ENCODE assay signal across 14 mouse cellular contexts in the genomic region with DNA sequence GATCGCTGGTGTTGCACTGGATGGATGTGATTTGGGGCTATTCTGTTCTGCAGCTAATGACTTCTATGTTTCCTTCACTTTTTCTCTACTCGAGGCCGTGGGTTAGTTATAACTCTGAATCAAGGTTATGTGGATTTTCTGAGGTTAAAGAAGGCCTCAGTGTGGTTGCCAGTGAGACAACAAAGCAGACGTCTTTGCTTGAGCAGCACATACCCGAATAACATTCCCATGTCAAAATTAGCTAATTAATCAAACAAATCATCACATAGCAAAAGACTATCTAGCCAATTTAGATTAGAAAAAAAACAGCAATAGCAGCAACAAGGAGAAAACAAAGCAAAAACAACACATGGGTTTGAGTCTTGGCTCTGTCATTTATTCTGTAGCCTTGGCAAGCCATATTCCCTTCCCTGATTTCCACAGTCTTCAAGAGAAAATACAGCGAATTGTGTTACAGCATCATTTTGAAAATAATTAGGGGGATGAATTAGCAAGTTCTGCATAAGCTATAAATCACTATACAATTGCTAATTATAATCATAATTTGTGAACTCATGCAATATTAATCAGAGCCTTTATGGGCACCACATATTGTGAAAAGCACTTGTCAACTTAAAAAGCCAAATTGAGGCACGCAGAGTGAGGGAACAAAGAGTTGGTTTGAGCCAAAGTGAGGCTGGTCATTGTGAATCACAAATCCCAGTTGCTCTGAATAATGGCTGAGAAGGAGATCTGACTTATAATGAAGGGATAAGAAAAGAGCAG.
DNase-seq lines count a peak whose midpoint lies in the region; ATAC-seq and TF ChIP-seq lines count a peak whose summit lies in the region.
"Had no signal": no experiment of that assay in that cellular context is flagged by ENCODE, and none has a peak within 500 bp of the region (broad histone marks: within the 10 kb centered on the region; RNA-seq: fewer than 3 reads in every experiment).

No protein-coding gene starts in this region.

- H3K4me1 ChIP-seq in hindbrain, embryonic 12.5 days, result peaks cover 3% of the 10 kb centered on the region; the same call in 1 of the 2 replicates
- H3K4me1 ChIP-seq in midbrain, embryonic 13.5 days (replicated peaks), result peaks cover 23% of the 10 kb centered on the region
- H3K4me1 ChIP-seq: heart, embryonic 13.5 days; limb, embryonic 12.5 days had no signal

- no peak for TF ChIP-seq POLR2A in brain, embryonic 14.5 days (IDR thresholded peaks at IDR 0.05; ENCODE audit: borderline replicate concordance, extremely low read depth, insufficient read depth, insufficient read length, poor library complexity, severe bottlenecking)

- no peak overlapping the region for H3K4me2 ChIP-seq in hindbrain, embryonic 12.5 days (replicated peaks)
- no peak overlapping the region for H3K4me2 ChIP-seq in midbrain, embryonic 13.5 days (replicated peaks)
- H3K4me2 ChIP-seq: heart, embryonic 13.5 days; limb, embryonic 12.5 days had no signal

- no peaks in the 10 kb centered on the region for H3K36me3 ChIP-seq in hindbrain, embryonic 12.5 days
- no peaks in the 10 kb centered on the region for H3K36me3 ChIP-seq in midbrain, embryonic 13.5 days
- H3K36me3 ChIP-seq: heart, embryonic 13.5 days; limb, embryonic 12.5 days had no signal

- H3K27ac ChIP-seq in hindbrain, embryonic 12.5 days, result peak overlapping the region; percentile 4; the same call in 1 of the 2 replicates
- H3K27ac ChIP-seq in midbrain, embryonic 13.5 days, result peak overlapping the region; percentile 56; the same call in 1 of the 2 replicates
- H3K27ac ChIP-seq: heart, embryonic 13.5 days; kidney, postnatal 0 days; limb, embryonic 12.5 days had no signal

- DNase-seq in brain, embryonic 14.5 days (ENCODE audit: low read depth), result peak; percentile 94
- peak; percentile 10 for DNase-seq in embryo, embryonic 11 days
- no peak for DNase-seq in layer of hippocampus, adult 8-10 months (ENCODE audit: low spot score in 2 of 2)
- DNase-seq in left cerebral cortex, postnatal 10 days (ENCODE audit: extremely low spot score in 1 of 2, low spot score in 2 of 2), result no peak
- DNase-seq in kidney, adult 8-10 months, result no peak
- DNase-seq: cerebellum, postnatal 36 days; gastrocnemius, postnatal 10 days; liver, postnatal 0 days; spleen, adult 18-20 months had no signal

- H3K9ac ChIP-seq in hindbrain, embryonic 12.5 days, result no peak overlapping the region
- no peak overlapping the region for H3K9ac ChIP-seq in midbrain, embryonic 13.5 days (replicated peaks)
- H3K9ac ChIP-seq: heart, embryonic 13.5 days; limb, embryonic 12.5 days; liver, postnatal 0 days had no signal

- no peak overlapping the region for H3K4me3 ChIP-seq in hindbrain, embryonic 12.5 days
- no peak overlapping the region for H3K4me3 ChIP-seq in midbrain, embryonic 13.5 days (replicated peaks)
- H3K4me3 ChIP-seq: heart, embryonic 13.5 days; limb, embryonic 12.5 days had no signal

- H3K27me3 ChIP-seq in hindbrain, embryonic 12.5 days, result no peaks in the 10 kb centered on the region
- no peaks in the 10 kb centered on the region for H3K27me3 ChIP-seq in midbrain, embryonic 13.5 days
- H3K27me3 ChIP-seq: heart, embryonic 13.5 days; limb, embryonic 12.5 days had no signal

- TF ChIP-seq CTCF in brain, embryonic 14.5 days (IDR thresholded peaks at IDR 0.05; ENCODE audit: borderline replicate concordance, extremely low read depth, insufficient read depth, insufficient read length), result no peak

- peak; percentile 84 for ATAC-seq in hindbrain, embryonic 12.5 days (ENCODE audit: low FRiP score)
- ATAC-seq in midbrain, embryonic 13.5 days, result peak; percentile 84
- ATAC-seq: liver, postnatal 0 days had no signal

- 39% methylated on average over 7 of the region's 7 CpGs for WGBS in hindbrain, embryonic 12.5 days
- WGBS in midbrain, embryonic 13.5 days, result 40% methylated on average over 7 of the region's 7 CpGs

- intact Hi-C loops in left cerebral cortex, postnatal 10 days (cut with DNase I), result no loop called here

- no peaks in the 10 kb centered on the region for H3K9me3 ChIP-seq in hindbrain, embryonic 12.5 days (replicated peaks)
- H3K9me3 ChIP-seq in midbrain, embryonic 13.5 days, result no peaks in the 10 kb centered on the region
- H3K9me3 ChIP-seq: heart, embryonic 13.5 days; limb, embryonic 12.5 days had no signal

Comparison
In these comparisons a context has a peak if more than half of its experiments do, and no peak if none do; other contexts are left out.
1. DNase-seq: peak in brain, embryonic 14.5 days (single experiment) and embryo, embryonic 11 days (single experiment); none in layer of hippocampus, adult 8-10 months (0 of 2), left cerebral cortex, postnatal 10 days (0 of 2) and kidney, adult 8-10 months (0 of 2).